Mouse (Mus musculus) forebrain, embryonic 13.5 days (tissue): ENCODE results near the gene Ndfip2. TPM values are rescaled to one million over a fixed set of nuclear protein-coding genes. Genes with fewer than 3 reads are reported as not detected.
A peak's percentile ranks its signal among the peaks of the same experiment; 100 is the strongest.

Experiments used
- ATAC-seq: fragments of 200-750 bp; cut with Nextera tagmentation; 2 replicates; pipeline ENCODE4 v1.8.0; 2017
- H3K27ac ChIP-seq: fragments of 300-500 bp; sonication (generic); 2 replicates; pipeline ENCODE4 v1.5.1; 2015; ENCODE audit warnings: inconsistent platforms, mild to moderate bottlenecking, moderate library complexity
- H3K27me3 ChIP-seq: fragments of 300-500 bp; sonication (generic); 2 replicates; pipeline ENCODE4 v1.6.1; 2015; ENCODE audit warnings: mild to moderate bottlenecking, inconsistent platforms
- H3K36me3 ChIP-seq: fragments of 300-500 bp; sonication (generic); 2 replicates; pipeline ENCODE4 v1.6.1; 2015; ENCODE audit warnings: mild to moderate bottlenecking, inconsistent platforms; ENCODE audit not compliant: poor library complexity, severe bottlenecking
- H3K4me1 ChIP-seq: fragments of 300-500 bp; sonication (generic); 2 replicates; pipeline ENCODE4 v1.6.1; 2015; ENCODE audit warnings: inconsistent platforms
- H3K4me2 ChIP-seq: fragments of 300-500 bp; sonication (generic); 2 replicates; pipeline ENCODE4 v1.6.1; 2015; ENCODE audit warnings: inconsistent platforms, mild to moderate bottlenecking, moderate library complexity
- H3K4me3 ChIP-seq: fragments of 300-500 bp; sonication (generic); 2 replicates; pipeline ENCODE4 v1.5.1; 2015; ENCODE audit warnings: mild to moderate bottlenecking, inconsistent platforms
- H3K9ac ChIP-seq: fragments of 300-500 bp; sonication (generic); 2 replicates; pipeline ENCODE4 v1.6.1; 2015; ENCODE audit warnings: mild to moderate bottlenecking, inconsistent platforms
- H3K9me3 ChIP-seq: fragments of 300-500 bp; sonication (generic); replicated peaks from 2 replicates; pipeline ENCODE4 v1.6.1; 2016; ENCODE audit warnings: inconsistent platforms
- WGBS: fragments of 180-500 bp; shearing (Covaris S2); methylation state at CpG from one replicate; pipeline ENCODE4 v1.1.7; 2015; 5-methylcytosine and 5-hydroxymethylcytosine counted together
- polyA plus RNA-seq: library from polyadenylated mRNA; unstranded; fragments of >200 nt; fragmentation: Nextera tagmentation; extraction: Ambion mirVana; gene quantifications from 2 replicates; pipeline ENCODE4 v1.2.1, GENCODE M21; 2015

Gene Ndfip2
- polyA plus RNA-seq, 1 experiment from 2014 or later = 61.7 TPM

DNA sequence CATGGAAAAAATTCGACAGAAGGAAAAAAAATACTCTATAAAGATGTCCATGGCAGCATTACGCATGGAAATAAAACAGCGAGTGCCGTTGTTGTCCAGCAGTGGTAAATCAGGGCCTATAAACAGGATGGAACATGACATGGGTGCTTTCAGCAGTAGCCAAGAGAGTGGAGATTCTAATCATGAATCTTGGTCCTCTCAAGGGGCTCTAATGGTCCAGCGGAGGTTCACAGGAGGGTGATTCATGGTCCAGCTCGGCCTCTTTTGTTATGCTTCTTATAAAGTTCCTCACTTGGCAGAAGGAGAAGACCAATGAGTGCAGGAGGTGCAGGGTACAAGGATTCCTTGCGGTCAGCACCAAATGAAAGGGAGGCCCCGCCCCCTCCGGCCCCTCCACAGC is 65.1 kb downstream of the Ndfip2 start:
- H3K27ac ChIP-seq = no peak overlapping the region
- WGBS = 84% methylated on average over 9 of the region's 9 CpGs
- ATAC-seq = no peak
- no peak overlapping the region for H3K9ac ChIP-seq
- peaks cover 4% of the 10 kb centered on the region for H3K4me1 ChIP-seq
- H3K36me3 ChIP-seq = no peaks in the 10 kb centered on the region
- H3K9me3 ChIP-seq = no peaks in the 10 kb centered on the region
- no peak overlapping the region for H3K4me2 ChIP-seq
- no peak overlapping the region for H3K4me3 ChIP-seq
- no peaks in the 10 kb centered on the region for H3K27me3 ChIP-seq

DNA sequence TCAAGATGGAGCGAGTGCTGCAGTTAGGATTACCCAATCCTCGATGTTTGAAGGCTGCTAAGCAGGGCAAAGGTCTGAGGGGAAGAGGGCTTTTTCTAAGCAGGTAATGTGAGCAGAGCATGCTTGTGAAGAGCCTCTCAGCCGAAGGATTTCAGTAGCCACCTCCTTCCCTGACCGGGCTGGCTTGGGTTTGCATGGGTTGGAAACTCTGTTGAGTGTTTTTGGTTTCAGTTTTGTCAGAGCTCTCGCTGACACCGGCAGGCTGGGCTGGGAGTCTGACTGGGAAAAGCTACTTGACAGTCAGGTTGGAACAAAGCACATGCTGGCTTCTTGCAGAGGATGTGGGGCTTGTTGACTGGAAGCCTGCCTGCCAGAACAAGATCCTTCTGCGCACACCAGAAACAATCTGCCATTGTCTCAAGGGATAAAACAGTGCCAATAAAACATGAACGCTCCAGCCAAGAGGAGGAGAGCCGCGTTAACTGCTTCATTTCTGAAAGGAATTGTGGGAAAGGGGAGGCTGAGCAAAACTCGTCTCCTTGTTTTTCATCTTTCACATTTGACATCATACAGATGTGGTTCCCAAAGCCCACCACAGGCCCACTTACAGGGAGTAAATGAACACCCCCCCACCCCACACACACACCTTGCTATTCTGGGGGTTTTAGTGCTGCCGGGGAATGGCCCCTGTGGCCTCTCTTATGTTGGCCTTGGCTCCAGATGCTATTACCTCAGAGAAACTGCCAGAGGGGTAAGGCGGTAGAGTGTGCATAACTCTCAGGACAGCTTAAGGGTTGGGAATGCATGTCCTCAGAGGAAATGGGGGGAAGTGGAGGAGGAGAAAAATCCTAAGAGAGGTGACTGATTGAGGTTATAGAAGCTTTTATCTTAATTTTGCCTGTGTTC is 70.3 kb downstream of the Ndfip2 start:
- Histone ChIP-seq H3K9ac (peak overlapping the region; percentile 24), H3K9me3 (no peaks in the 10 kb centered on the region), H3K27ac (peak overlapping the region; percentile 57), H3K4me3 (peak overlapping the region; percentile 22), H3K27me3 (no peaks in the 10 kb centered on the region), H3K36me3 (no peaks in the 10 kb centered on the region), H3K4me2 (peak overlapping the region; percentile 55), H3K4me1 (peaks cover 18% of the 10 kb centered on the region)
- 16% methylated on average over 13 of the region's 13 CpGs for WGBS
- peak; percentile 83 for ATAC-seq

DNA sequence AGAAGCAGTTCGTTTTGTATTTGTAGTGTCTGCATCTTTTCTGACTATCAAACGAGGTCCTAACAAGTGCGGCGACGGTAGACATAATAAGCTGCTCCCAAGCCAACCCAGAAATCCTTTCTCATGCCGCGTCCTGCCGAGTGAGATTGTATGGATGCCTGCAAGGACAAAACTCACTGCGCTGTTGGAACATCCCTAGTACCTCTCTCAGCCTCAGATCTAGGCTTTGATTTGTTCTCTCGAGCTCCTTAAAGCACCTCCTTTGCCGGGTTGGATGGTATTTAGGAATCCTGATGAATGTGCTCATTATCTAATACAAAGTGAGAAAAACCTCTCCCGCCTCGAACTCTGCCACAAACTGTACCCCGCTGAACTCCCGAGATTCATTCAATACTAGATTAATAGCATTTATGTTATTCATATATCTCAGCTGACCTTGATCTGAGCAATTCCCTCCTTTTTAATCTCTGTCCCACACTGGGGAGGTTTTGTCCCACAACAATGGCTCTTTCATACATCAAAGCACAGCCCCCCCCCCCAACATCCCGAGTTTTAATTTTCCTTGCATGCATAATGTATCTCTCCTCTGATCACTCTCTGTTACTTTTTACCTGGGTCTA is 75.2 kb downstream of the Ndfip2 start:
- no peaks in the 10 kb centered on the region for H3K27me3 ChIP-seq
- no peaks in the 10 kb centered on the region for H3K36me3 ChIP-seq
- H3K27ac ChIP-seq = peak overlapping the region; percentile 36
- H3K4me3 ChIP-seq = peak overlapping the region; percentile 38
- H3K9me3 ChIP-seq = no peaks in the 10 kb centered on the region
- 12% methylated on average over 16 of the region's 16 CpGs for WGBS
- H3K9ac ChIP-seq = peak overlapping the region; percentile 59
- peak; percentile 77 for ATAC-seq
- peaks cover 12% of the 10 kb centered on the region for H3K4me1 ChIP-seq
- H3K4me2 ChIP-seq = peak overlapping the region; percentile 57

DNA sequence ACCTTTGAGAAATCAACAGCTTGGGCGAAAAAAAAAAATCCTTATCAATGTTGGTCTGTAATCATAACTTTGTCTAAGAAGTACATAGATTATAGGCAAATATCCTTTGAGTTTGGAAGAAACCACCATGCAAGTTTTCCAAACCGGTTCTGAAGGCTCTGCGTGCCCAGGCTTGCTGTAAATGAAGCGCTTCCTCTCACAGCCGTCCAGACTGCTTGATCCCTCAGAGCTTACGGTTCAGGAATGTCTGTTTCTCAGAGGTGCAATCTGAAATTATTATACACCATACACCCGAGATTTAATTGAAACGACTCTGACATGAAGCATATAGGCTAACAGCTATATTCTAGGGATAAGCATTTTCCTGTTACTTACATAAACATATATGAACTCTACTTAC is 83.4 kb downstream of the Ndfip2 start:
- H3K4me3 ChIP-seq = no peak overlapping the region
- H3K4me2 ChIP-seq = no peak overlapping the region
- no peak overlapping the region for H3K27ac ChIP-seq
- ATAC-seq = no peak
- no peaks in the 10 kb centered on the region for H3K36me3 ChIP-seq
- H3K27me3 ChIP-seq = no peaks in the 10 kb centered on the region
- no peaks in the 10 kb centered on the region for H3K9me3 ChIP-seq
- H3K4me1 ChIP-seq = no peaks in the 10 kb centered on the region
- 83% methylated on average over 8 of the region's 8 CpGs for WGBS
- H3K9ac ChIP-seq = no peak overlapping the region

DNA sequence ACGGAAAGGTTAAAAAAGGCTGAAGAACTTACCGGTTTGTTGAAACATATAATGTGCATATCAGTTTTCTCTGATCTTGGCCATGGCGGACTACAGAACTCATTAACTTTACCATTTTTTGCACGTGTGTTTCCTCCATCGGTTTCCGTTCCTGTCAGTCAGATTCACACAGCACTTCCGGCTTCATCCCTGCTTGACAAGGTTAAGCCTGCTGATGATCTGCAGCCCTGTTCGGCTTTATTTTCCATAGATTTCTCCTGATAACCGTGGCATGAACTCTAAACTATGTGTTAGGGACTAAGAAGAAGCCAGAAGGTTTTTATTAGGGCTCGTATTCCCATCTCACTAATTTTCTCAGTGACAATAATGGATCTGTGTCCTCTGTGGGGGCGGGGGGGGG is 95.7 kb downstream of the Ndfip2 start:
- H3K27me3 ChIP-seq = no peaks in the 10 kb centered on the region
- WGBS = 84% methylated on average over 11 of the region's 11 CpGs

More for the DNA sequence above, 95.7 kb downstream of the Ndfip2 start:
- H3K27ac ChIP-seq = no peak overlapping the region
- no peaks in the 10 kb centered on the region for H3K36me3 ChIP-seq
- ATAC-seq = no peak
- H3K4me3 ChIP-seq = no peak overlapping the region
- H3K4me1 ChIP-seq = no peaks in the 10 kb centered on the region
- H3K9ac ChIP-seq = no peak overlapping the region
- no peaks in the 10 kb centered on the region for H3K9me3 ChIP-seq
- H3K4me2 ChIP-seq = no peak overlapping the region

Other genes starting within 250 kb of the Ndfip2 start
- gene Rbm26, start 81.2 kb upstream of the Ndfip2 start, polyA plus RNA-seq = 41.2 and 42.2 TPM in 2 replicates